In the genomic region with DNA sequence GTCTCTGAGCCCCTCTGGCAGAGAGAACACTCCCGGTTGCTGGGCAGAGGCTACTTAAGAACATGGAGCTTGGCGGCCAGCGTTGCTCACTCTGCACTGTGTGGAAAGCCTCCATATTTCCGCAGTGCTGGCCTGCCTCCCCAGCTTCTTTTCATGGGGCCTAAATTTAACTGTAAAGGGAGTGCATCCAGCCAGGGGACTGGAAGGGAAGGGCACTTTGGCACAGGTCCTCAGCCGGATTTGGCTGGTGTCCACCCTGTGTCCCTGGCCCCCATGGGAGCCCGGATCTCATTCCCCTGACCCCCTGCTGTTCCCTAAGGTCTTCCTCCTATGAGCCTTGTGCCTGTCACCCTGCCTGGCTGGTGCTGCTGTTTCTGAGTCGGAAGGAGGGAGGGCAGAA, we compare ENCODE assay signal across 12 mouse cellular contexts. TPM values are rescaled to one million over a fixed set of nuclear protein-coding genes. Genes with fewer than 3 reads are reported as not detected.
A peak's percentile ranks its signal among the peaks of the same experiment; 100 is the strongest.
DNase-seq lines count a peak whose midpoint lies in the region; TF ChIP-seq lines count a peak whose summit lies in the region.
"Had no signal": no experiment of that assay in that cellular context is flagged by ENCODE, and none has a peak within 500 bp of the region (broad histone marks: within the 10 kb centered on the region; RNA-seq: fewer than 3 reads in every experiment).

No protein-coding gene starts in this region.

- intact Hi-C loops in gastrocnemius, adult 2 months (cut with DNase I), result no loop called here
- intact Hi-C loops in heart, postnatal 25 days (cut with DNase I), result no loop called here

- H3K27me3 ChIP-seq in embryonic facial prominence, embryonic 10.5 days (replicated peaks; ENCODE audit: low read depth, poor library complexity, severe bottlenecking), result 0 out of 2 replicates have a peak, but pooled peaks cover 4% of the 10 kb centered on the region
- H3K27me3 ChIP-seq in thymus, adult 2 months (ENCODE audit: control insufficient read depth, insufficient read depth, low read length), result no peaks in the 10 kb centered on the region

- peak overlapping the region; percentile 93 for H3K27ac ChIP-seq in gastrocnemius, adult 2 months
- H3K27ac ChIP-seq in embryonic facial prominence, embryonic 10.5 days (replicated peaks), result no peak overlapping the region
- H3K27ac ChIP-seq in thymus, adult 2 months (ENCODE audit: control insufficient read depth, insufficient read depth, low read length), result no peak overlapping the region
- H3K27ac ChIP-seq: forebrain, embryonic 10.5 days; kidney, postnatal 0 days had no signal

- H3K4me3 ChIP-seq in gastrocnemius, adult 2 months, result peak overlapping the region; percentile 40; the same call in 1 of the 2 replicates
- H3K4me3 ChIP-seq in embryonic facial prominence, embryonic 10.5 days, result no peak overlapping the region
- no peak overlapping the region for H3K4me3 ChIP-seq in thymus, adult 2 months (ENCODE audit: control insufficient read depth, insufficient read depth, low read length)
- H3K4me3 ChIP-seq: forebrain, embryonic 10.5 days had no signal

- H3K36me3 ChIP-seq in embryonic facial prominence, embryonic 10.5 days (replicated peaks), result no peaks in the 10 kb centered on the region
- H3K36me3 ChIP-seq in thymus, adult 2 months (ENCODE audit: control insufficient read depth, insufficient read depth, low read length), result no peaks in the 10 kb centered on the region
- H3K36me3 ChIP-seq: forebrain, embryonic 10.5 days had no signal

- WGBS in embryonic facial prominence, embryonic 10.5 days, result 86% methylated on average over 7 of the region's 7 CpGs
- WGBS in thymus, adult 2 months, result 96% methylated on average over 7 of the region's 7 CpGs

- H3K9me3 ChIP-seq in embryonic facial prominence, embryonic 10.5 days, result no peaks in the 10 kb centered on the region
- H3K9me3 ChIP-seq: forebrain, embryonic 10.5 days had no signal

- TF ChIP-seq CTCF in gastrocnemius, adult 2 months (IDR thresholded peaks at IDR 0.05), result no peak
- TF ChIP-seq CTCF in thymus, adult 2 months (IDR thresholded peaks at IDR 0.05; ENCODE audit: borderline replicate concordance, control insufficient read depth, extremely low read depth, insufficient read depth, low read length, poor library complexity), result no peak

- peak; percentile 37 to 52 for DNase-seq in adrenal gland, postnatal 36 days
- DNase-seq in adrenal gland, adult 8-10 months, result no peak
- peak; percentile 59 to 76 for DNase-seq in kidney, postnatal 25 days
- DNase-seq in kidney, adult 9 months, result no peak
- peak; percentile 91 for DNase-seq in gastrocnemius, adult 2 months
- peak; percentile 26 for DNase-seq in heart, postnatal 25 days (ENCODE audit: low spot score)
- DNase-seq in embryonic facial prominence, embryonic 10.5 days (ENCODE audit: low spot score), result no peak
- DNase-seq in thymus, adult 2 months, result no peak

- peaks cover 35% of the 10 kb centered on the region for H3K4me1 ChIP-seq in embryonic facial prominence, embryonic 10.5 days
- H3K4me1 ChIP-seq in thymus, adult 2 months (replicated peaks; ENCODE audit: control insufficient read depth, insufficient read depth, low read length), result no peaks in the 10 kb centered on the region

- TF ChIP-seq POLR2A in thymus, adult 2 months (IDR thresholded peaks at IDR 0.05; ENCODE audit: control insufficient read depth, extremely low read depth, insufficient read depth, low read length, poor library complexity), result no peak

RNA-seq across cellular contexts. Expression of gene Hpn, which starts 3.4 kb away (rescaled TPM):
- under 1 TPM; 0.66 to 0.93 TPM for total RNA-seq in adrenal gland, postnatal 36 days (2021)
- 1 to 10 TPM in 3 of 4 experiments, under 1 TPM in 1; 0.26 to 1.5 (median 1.2) TPM for total RNA-seq in adrenal gland, adult 8-10 months (2022)
- total RNA-seq in gastrocnemius, adult 2 months (2021), result 10 to 100 TPM; 14.0 to 15.9 TPM
- 1 to 10 TPM; 2.1 to 3.4 TPM for total RNA-seq in heart, postnatal 25 days (2021)
- polyA plus RNA-seq in embryonic facial prominence, embryonic 10.5 days (2016; fragmentation: Nextera tagmentation; extraction: Ambion mirVana), result 4.0 and 4.3 TPM in 2 replicates
- polyA plus RNA-seq in thymus, adult 2 months (2012; rRNA removed), result 7.0 and 8.2 TPM in 2 replicates

RNA-seq across cellular contexts. Expression of gene Scn1b, which starts 8.3 kb away (rescaled TPM):
- 10 to 100 TPM; 16.5 to 16.7 TPM for total RNA-seq in adrenal gland, postnatal 36 days (2021)
- 10 to 100 TPM; 14.2 to 27.2 (median 18.9) TPM for total RNA-seq in adrenal gland, adult 8-10 months (2022)
- 100 to 1,000 TPM; 748 to 815 TPM for total RNA-seq in gastrocnemius, adult 2 months (2021)
- 10 to 100 TPM; 21.2 to 21.8 TPM for total RNA-seq in heart, postnatal 25 days (2021)
- 1.2 and 1.3 TPM in 2 replicates for polyA plus RNA-seq in embryonic facial prominence, embryonic 10.5 days (2016; fragmentation: Nextera tagmentation; extraction: Ambion mirVana)
- 18.7 and 21.2 TPM in 2 replicates for polyA plus RNA-seq in thymus, adult 2 months (2012; rRNA removed)

RNA-seq across cellular contexts. Expression of gene Gramd1a, which starts 37.2 kb away (rescaled TPM):
- total RNA-seq in adrenal gland, postnatal 36 days (2021), result 10 to 100 TPM; 36.7 to 59.1 TPM
- total RNA-seq in adrenal gland, adult 8-10 months (2022), result 10 to 100 TPM; 37.7 to 65.1 (median 55.4) TPM
- 10 to 100 TPM; 47.2 to 61.7 TPM for total RNA-seq in gastrocnemius, adult 2 months (2021)
- total RNA-seq in heart, postnatal 25 days (2021), result 10 to 100 TPM; 25.7 to 30.0 TPM
- polyA plus RNA-seq in embryonic facial prominence, embryonic 10.5 days (2016; fragmentation: Nextera tagmentation; extraction: Ambion mirVana), result 96.1 and 102 TPM in 2 replicates
- 681 and 790 TPM in 2 replicates for polyA plus RNA-seq in thymus, adult 2 months (2012; rRNA removed)

RNA-seq across cellular contexts. Expression of gene Fxyd3, which starts 42.0 kb away (rescaled TPM):
- total RNA-seq in adrenal gland, postnatal 36 days (2021), result 1 to 10 TPM; 1.5 to 2.3 TPM
- 1 to 10 TPM in 1 of 4 experiments, under 1 TPM in 3; 0.73 to 1.3 (median 0.86) TPM for total RNA-seq in adrenal gland, adult 8-10 months (2022)
- total RNA-seq in gastrocnemius, adult 2 months (2021), result 1 to 10 TPM; 1.2 to 1.4 TPM
- 1 to 10 TPM; 3.1 to 3.8 TPM for total RNA-seq in heart, postnatal 25 days (2021)
- polyA plus RNA-seq in embryonic facial prominence, embryonic 10.5 days (2016; fragmentation: Nextera tagmentation; extraction: Ambion mirVana), result 7.5 and 8.8 TPM in 2 replicates
- polyA plus RNA-seq in thymus, adult 2 months (2012; rRNA removed), result 23.5 and 34.7 TPM in 2 replicates
- total RNA-seq: left cerebral cortex, postnatal 14 days had no signal

RNA-seq across cellular contexts. Expression of gene Lgi4, which starts 59.3 kb away (rescaled TPM):
- total RNA-seq in adrenal gland, postnatal 36 days (2021), result 1 to 10 TPM; 2.7 to 5.4 TPM
- total RNA-seq in adrenal gland, adult 8-10 months (2022), result 1 to 10 TPM; 2.8 to 8.8 (median 4.2) TPM
- total RNA-seq in gastrocnemius, adult 2 months (2021), result 1 to 10 TPM; 2.4 to 3.3 TPM
- 1 to 10 TPM; 2.6 to 4.8 TPM for total RNA-seq in heart, postnatal 25 days (2021)
- 2.5 and 2.8 TPM in 2 replicates for polyA plus RNA-seq in embryonic facial prominence, embryonic 10.5 days (2016; fragmentation: Nextera tagmentation; extraction: Ambion mirVana)
- 1.1 and 1.8 TPM in 2 replicates for polyA plus RNA-seq in thymus, adult 2 months (2012; rRNA removed)
- polyA plus RNA-seq: heart, embryonic 14.5 days had no signal

Comparison
In these comparisons a context has a peak if more than half of its experiments do, and no peak if none do; other contexts are left out.
1. DNase-seq: peak in adrenal gland, postnatal 36 days (2 of 2), kidney, postnatal 25 days (2 of 2), gastrocnemius, adult 2 months (single experiment) and heart, postnatal 25 days (single experiment); none in adrenal gland, adult 8-10 months (single experiment), kidney, adult 9 months (single experiment), embryonic facial prominence, embryonic 10.5 days (single experiment) and thymus, adult 2 months (single experiment).
2. RNA of gene Scn1b, which starts 8.3 kb away (total RNA-seq): 748 to 815 TPM in gastrocnemius, adult 2 months; 21.2 to 21.8 TPM in heart, postnatal 25 days, 14.2 to 27.2 TPM in adrenal gland, adult 8-10 months and 16.5 to 16.7 TPM in adrenal gland, postnatal 36 days; every median in the first group is over 10 times any median in the second.